10 mouse cellular contexts compared by ENCODE assay signal in genomic region chrX:57917441-57918145, GRCm38 (mm10).
DNase-seq lines count a peak whose midpoint lies in the region; ATAC-seq and TF ChIP-seq lines count a peak whose summit lies in the region.
"Had no signal": no experiment of that assay in that cellular context is flagged by ENCODE, and none has a peak within 500 bp of the region (broad histone marks: within the 10 kb centered on the region; RNA-seq: fewer than 3 reads in every experiment).

No protein-coding gene starts in this region.

- no peaks in the 10 kb centered on the region for H3K9me3 ChIP-seq in kidney, embryonic 16.5 days (ENCODE audit: low read length)
- H3K9me3 ChIP-seq in forebrain, embryonic 13.5 days (replicated peaks), result no peaks in the 10 kb centered on the region
- no peaks in the 10 kb centered on the region for H3K9me3 ChIP-seq in hindbrain, postnatal 0 days (ENCODE audit: low read length)
- H3K9me3 ChIP-seq in neural tube, embryonic 11.5 days (ENCODE audit: control insufficient read depth, low read length), result no peaks in the 10 kb centered on the region
- H3K9me3 ChIP-seq: stomach, embryonic 15.5 days had no signal

- no peaks in the 10 kb centered on the region for H3K4me1 ChIP-seq in kidney, embryonic 16.5 days (ENCODE audit: insufficient read depth, low read length)
- H3K4me1 ChIP-seq in forebrain, embryonic 13.5 days, result 0 out of 2 replicates have a peak, but pooled peaks cover 2% of the 10 kb centered on the region
- H3K4me1 ChIP-seq in hindbrain, postnatal 0 days (ENCODE audit: insufficient read depth, low read length), result no peaks in the 10 kb centered on the region
- no peaks in the 10 kb centered on the region for H3K4me1 ChIP-seq in neural tube, embryonic 11.5 days (ENCODE audit: control insufficient read depth, insufficient read depth, low read length)
- H3K4me1 ChIP-seq: stomach, embryonic 15.5 days had no signal

- peak; percentile 54; the same call in 1 of the 2 replicates for ATAC-seq in kidney, embryonic 16.5 days (ENCODE audit: low FRiP score, low TSS enrichment)
- no peak for ATAC-seq in forebrain, embryonic 13.5 days
- no peak for ATAC-seq in hindbrain, postnatal 0 days
- ATAC-seq in neural tube, embryonic 11.5 days (ENCODE audit: insufficient read depth, low FRiP score, low TSS enrichment), result no peak
- no peak for ATAC-seq in monocyte, adult 5-6 weeks (replicated peaks; ENCODE audit: insufficient number of reproducible peaks, low FRiP score, low TSS enrichment, poor library complexity, severe bottlenecking)

- no peak overlapping the region for H3K4me2 ChIP-seq in kidney, embryonic 16.5 days (replicated peaks; ENCODE audit: low read depth, low read length)
- H3K4me2 ChIP-seq in forebrain, embryonic 13.5 days, result peak overlapping the region; percentile 22; the same call in 1 of the 2 replicates
- H3K4me2 ChIP-seq in hindbrain, postnatal 0 days (ENCODE audit: low read depth, low read length), result peak overlapping the region; percentile 37; the same call in 1 of the 2 replicates
- no peak overlapping the region for H3K4me2 ChIP-seq in neural tube, embryonic 11.5 days (ENCODE audit: low read depth)
- H3K4me2 ChIP-seq: stomach, embryonic 15.5 days had no signal

- no peak for DNase-seq in kidney, postnatal 36 days
- no peak for DNase-seq in hindbrain, postnatal 0 days (ENCODE audit: low spot score)
- DNase-seq in neural tube, embryonic 11.5 days (ENCODE audit: low spot score), result peak; percentile 32
- no peak for DNase-seq in right cerebral cortex, postnatal 36 days (ENCODE audit: low spot score in 2 of 2)
- DNase-seq in right cerebral cortex, postnatal 4 days, result no peak

- no peak overlapping the region for H3K27ac ChIP-seq in kidney, embryonic 16.5 days (ENCODE audit: low read length)
- H3K27ac ChIP-seq in forebrain, embryonic 13.5 days, result no peak overlapping the region
- no peak overlapping the region for H3K27ac ChIP-seq in hindbrain, postnatal 0 days
- no peak overlapping the region for H3K27ac ChIP-seq in neural tube, embryonic 11.5 days (ENCODE audit: low read depth, low read length)
- H3K27ac ChIP-seq: stomach, embryonic 15.5 days had no signal

- H3K27me3 ChIP-seq in kidney, embryonic 16.5 days (ENCODE audit: insufficient read depth, low read length), result peaks cover 70% of the 10 kb centered on the region
- peaks cover 11% of the 10 kb centered on the region; the same call in 1 of the 2 replicates for H3K27me3 ChIP-seq in forebrain, embryonic 13.5 days
- no peaks in the 10 kb centered on the region for H3K27me3 ChIP-seq in hindbrain, postnatal 0 days (ENCODE audit: insufficient read depth, low read length)
- peaks cover 6% of the 10 kb centered on the region for H3K27me3 ChIP-seq in neural tube, embryonic 11.5 days (ENCODE audit: control insufficient read depth, insufficient read depth, low read length)
- H3K27me3 ChIP-seq: CH12.LX had no signal

- no peak overlapping the region for H3K4me3 ChIP-seq in kidney, embryonic 16.5 days (ENCODE audit: low read length)
- no peak overlapping the region for H3K4me3 ChIP-seq in forebrain, embryonic 13.5 days
- H3K4me3 ChIP-seq in hindbrain, postnatal 0 days (ENCODE audit: low read length), result no peak overlapping the region
- H3K4me3 ChIP-seq in neural tube, embryonic 11.5 days (ENCODE audit: low read depth, low read length), result no peak overlapping the region
- H3K4me3 ChIP-seq: stomach, embryonic 15.5 days had no signal

- no peak overlapping the region for H3K9ac ChIP-seq in kidney, embryonic 16.5 days (replicated peaks; ENCODE audit: low read length)
- H3K9ac ChIP-seq in forebrain, embryonic 13.5 days, result no peak overlapping the region
- H3K9ac ChIP-seq in hindbrain, postnatal 0 days (replicated peaks; ENCODE audit: low read length), result no peak overlapping the region
- H3K9ac ChIP-seq in neural tube, embryonic 11.5 days (ENCODE audit: low read length), result no peak overlapping the region
- H3K9ac ChIP-seq: stomach, embryonic 15.5 days had no signal

- no peak for TF ChIP-seq CTCF in hindbrain, postnatal 0 days (IDR thresholded peaks at IDR 0.05; ENCODE audit: low read depth)

- no peaks in the 10 kb centered on the region for H3K36me3 ChIP-seq in kidney, embryonic 16.5 days (ENCODE audit: insufficient read depth, low read length)
- H3K36me3 ChIP-seq in forebrain, embryonic 13.5 days (ENCODE audit: poor library complexity, severe bottlenecking), result no peaks in the 10 kb centered on the region
- H3K36me3 ChIP-seq in hindbrain, postnatal 0 days (ENCODE audit: insufficient read depth, low read length), result no peaks in the 10 kb centered on the region
- no peaks in the 10 kb centered on the region for H3K36me3 ChIP-seq in neural tube, embryonic 11.5 days (ENCODE audit: control insufficient read depth, insufficient read depth, low read length)
- H3K36me3 ChIP-seq: stomach, embryonic 15.5 days had no signal

- 27% methylated on average over 21 of the region's 21 CpGs for WGBS in kidney, embryonic 16.5 days
- WGBS in forebrain, embryonic 13.5 days, result 22% methylated on average over 21 of the region's 21 CpGs
- 34% methylated on average over 21 of the region's 21 CpGs for WGBS in hindbrain, postnatal 0 days
- 23% methylated on average over 21 of the region's 21 CpGs for WGBS in neural tube, embryonic 11.5 days

Comparison
In these comparisons a context has a peak if more than half of its experiments do, and no peak if none do; other contexts are left out.
1. H3K4me2 ChIP-seq: peak in forebrain, embryonic 13.5 days (single experiment) and hindbrain, postnatal 0 days (single experiment); none in kidney, embryonic 16.5 days (single experiment) and neural tube, embryonic 11.5 days (single experiment).